In the genomic region with DNA sequence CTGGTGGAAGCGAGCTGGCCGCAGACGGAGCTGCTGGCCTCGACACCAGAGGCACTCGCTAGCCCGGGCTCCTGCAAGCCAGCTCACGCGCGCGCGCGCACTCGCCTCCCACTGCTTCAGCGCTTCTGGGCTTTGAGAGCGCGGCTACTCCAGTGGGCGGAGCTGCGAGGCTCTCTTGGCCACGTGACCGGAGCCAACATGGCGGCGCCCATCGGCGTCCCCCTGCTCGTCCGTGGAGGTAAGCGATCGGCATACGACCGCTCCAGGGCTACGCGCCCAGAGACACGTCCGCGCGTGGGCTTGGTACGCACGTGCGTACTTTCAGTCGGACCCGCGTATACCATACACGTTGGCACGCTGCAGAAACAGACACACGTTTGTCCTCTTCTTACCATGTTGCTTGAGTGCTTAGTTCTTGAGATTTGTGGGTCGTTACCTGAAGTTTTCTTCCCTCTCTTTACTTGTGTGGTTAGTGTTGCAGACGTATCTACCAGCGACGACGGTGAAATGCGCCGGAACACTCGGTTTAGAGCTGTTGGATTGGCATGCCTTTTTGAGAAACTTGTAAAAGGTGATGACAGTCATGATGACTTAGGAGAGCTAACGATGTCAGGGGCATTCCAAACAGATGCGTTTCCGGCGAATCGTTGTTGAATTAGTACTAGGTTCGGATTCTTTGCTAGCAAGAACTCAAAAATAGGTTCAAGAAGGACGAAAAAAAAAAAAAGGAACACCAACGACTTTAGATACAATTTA, we compare ENCODE assay signal across 8 mouse cellular contexts. TPM values are rescaled to one million over a fixed set of nuclear protein-coding genes. Genes with fewer than 3 reads are reported as not detected.
A peak's percentile ranks its signal among the peaks of the same experiment; 100 is the strongest.
DNase-seq lines count a peak whose midpoint lies in the region; ATAC-seq lines count a peak whose summit lies in the region.

TSS of gene Metap1d (plus strand) at position 116 of the 756 bp plus-strand sequence.

- intact Hi-C loops in gastrocnemius, postnatal 14 days (cut with DNase I; ENCODE audit: low total_unique reads): no loop called here
- intact Hi-C loops in left cerebral cortex, postnatal 10 days (cut with DNase I): no loop called here

- peak; percentile 94 to 97 for DNase-seq in adrenal gland, adult (ENCODE audit: inconsistent age in 2 of 2, low spot score in 1 of 2)
- DNase-seq in embryo, embryonic 10.5 days (ENCODE audit: low spot score): peak; percentile 99
- DNase-seq in gastrocnemius, postnatal 14 days: peak; percentile 97
- peak; percentile 94 to 97 for DNase-seq in left cerebral cortex, postnatal 10 days (ENCODE audit: extremely low spot score in 1 of 2, low spot score in 2 of 2)
- peak; percentile 95 for DNase-seq in right cerebral cortex, postnatal 25 days
- DNase-seq in urinary bladder, postnatal 4 days (ENCODE audit: low spot score in 2 of 2): peak; percentile 87 to 93

- peak; percentile 94 for ATAC-seq in inflammation-experienced regulatory T-cells, adult 6 months
- peak; percentile 97 for ATAC-seq in megakaryocyte-erythroid progenitor cell, adult 5-6 weeks (replicated peaks; ENCODE audit: low FRiP score, low TSS enrichment, poor library complexity, severe bottlenecking)

RNA-seq across cellular contexts. Expression of gene Metap1d, which starts in this region (rescaled TPM):
- total RNA-seq in gastrocnemius, postnatal 14 days (2021): 10 to 100 TPM; 20.0 to 24.8 TPM
- polyA plus RNA-seq in inflammation-experienced regulatory T-cells, adult 6 months (2017; shearing (Covaris generic)): 10 to 100 TPM; 10.1 to 38.0 (median 27.6) TPM
- 10 to 100 TPM; 17.5 to 18.8 TPM for total RNA-seq in left cerebral cortex, postnatal 10 days (2021)
- total RNA-seq in megakaryocyte-erythroid progenitor cell, adult 5-6 weeks (2014; fragmentation: Nextera tagmentation): 62.5 and 96.1 TPM in 2 replicates
- 18.1 and 47.5 TPM in 2 replicates for total RNA-seq in megakaryocyte-erythroid progenitor cell, adult 5-6 weeks (2017)

Comparison
In these comparisons a context has a peak if more than half of its experiments do, and no peak if none do; other contexts are left out.
1. Peak in every context shown above with its lines: DNase-seq and ATAC-seq.